Mouse (Mus musculus) kidney, embryonic 15.5 days (tissue): ENCODE measurements around the gene Apbb1ip. TPM values are rescaled to one million over a fixed set of nuclear protein-coding genes. Genes with fewer than 3 reads are reported as not detected.

Experiments
- ATAC-seq: fragments of 200-750 bp; cut with Nextera tagmentation; replicated peaks from 2 replicates; pipeline ENCODE4 v1.8.0; 2017; ENCODE audit warnings: moderate TSS enrichment; ENCODE audit not compliant: low FRiP score
- H3K27ac ChIP-seq: fragments of 300-500 bp; sonication (generic); 2 replicates; pipeline ENCODE4 v1.5.1; 2015; ENCODE audit warnings: mild to moderate bottlenecking, inconsistent platforms
- H3K27me3 ChIP-seq: fragments of 300-500 bp; sonication (generic); 2 replicates; pipeline ENCODE4 v1.6.1; 2015; ENCODE audit warnings: inconsistent platforms
- H3K36me3 ChIP-seq: fragments of 300-500 bp; sonication (generic); 2 replicates; pipeline ENCODE4 v1.6.1; 2015; ENCODE audit warnings: inconsistent platforms
- H3K4me1 ChIP-seq: fragments of 300-500 bp; sonication (generic); 2 replicates; pipeline ENCODE4 v1.6.1; 2015; ENCODE audit warnings: inconsistent platforms
- H3K4me2 ChIP-seq: fragments of 300-500 bp; sonication (generic); 2 replicates; pipeline ENCODE4 v1.6.1; 2015; ENCODE audit warnings: moderate library complexity, mild to moderate bottlenecking, inconsistent platforms
- H3K4me3 ChIP-seq: fragments of 300-500 bp; sonication (generic); replicated peaks from 2 replicates; pipeline ENCODE4 v1.5.1; 2015; ENCODE audit warnings: mild to moderate bottlenecking, inconsistent platforms
- H3K9ac ChIP-seq: fragments of 300-500 bp; sonication (generic); 2 replicates; pipeline ENCODE4 v1.6.1; 2015; ENCODE audit warnings: mild to moderate bottlenecking, inconsistent platforms
- H3K9me3 ChIP-seq: fragments of 300-500 bp; sonication (generic); replicated peaks from 2 replicates; pipeline ENCODE4 v1.6.1; 2016; ENCODE audit warnings: inconsistent platforms
- WGBS: fragments of 180-500 bp; shearing (Covaris S2); methylation state at CpG from one replicate; pipeline ENCODE4 v1.1.7; 2015; ENCODE audit warnings: mixed read lengths; 5-methylcytosine and 5-hydroxymethylcytosine counted together
- polyA plus RNA-seq: library from polyadenylated mRNA; unstranded; fragments of >200 nt; fragmentation: Nextera tagmentation; extraction: Ambion mirVana; gene quantifications from 2 replicates; pipeline ENCODE4 v1.2.1, GENCODE M21; 2015

Apbb1ip gene
- polyA plus RNA-seq = 2.4 and 2.5 TPM in 2 replicates

DNA sequence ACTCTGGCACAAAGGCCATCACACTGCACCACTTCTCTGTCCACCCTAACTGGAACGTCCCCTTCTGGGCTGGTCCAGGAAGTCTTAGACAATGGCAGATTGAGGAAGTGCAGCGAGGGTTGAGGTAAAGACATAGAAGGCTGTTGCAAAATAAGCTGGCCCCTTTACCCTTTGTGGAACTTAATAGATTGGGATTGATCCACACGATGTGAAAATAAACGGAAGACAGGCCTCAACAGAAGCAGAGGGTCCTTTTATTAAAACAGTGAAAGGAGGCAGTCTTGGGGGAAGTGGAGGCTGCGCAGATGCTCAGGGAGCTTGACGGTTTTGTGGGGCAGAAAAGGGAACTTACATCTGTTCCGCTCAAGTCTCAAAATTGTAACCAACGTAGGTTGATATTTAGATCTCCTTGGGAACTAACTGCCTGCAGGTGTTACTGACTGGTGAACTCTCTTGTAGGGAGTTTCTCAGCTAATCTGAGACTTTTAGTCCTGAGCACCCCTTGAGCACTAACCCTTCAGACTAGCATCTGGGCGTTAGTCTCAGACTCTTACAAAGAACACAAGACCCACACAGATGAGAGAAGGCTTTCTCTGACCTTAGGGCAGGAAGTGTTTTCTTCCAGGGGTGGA is at the start of gene Apbb1ip:
Gene Apbb1ip, plus strand, starts transcription at position 546 of the 632 bp plus-strand sequence.
- 0 out of 2 replicates have a peak within 1 kb of the TSS, but pooled peaks have one; percentile 7 for H3K9ac ChIP-seq
- WGBS = 26% methylated on average over 9 of the region's 9 CpGs

DNA sequence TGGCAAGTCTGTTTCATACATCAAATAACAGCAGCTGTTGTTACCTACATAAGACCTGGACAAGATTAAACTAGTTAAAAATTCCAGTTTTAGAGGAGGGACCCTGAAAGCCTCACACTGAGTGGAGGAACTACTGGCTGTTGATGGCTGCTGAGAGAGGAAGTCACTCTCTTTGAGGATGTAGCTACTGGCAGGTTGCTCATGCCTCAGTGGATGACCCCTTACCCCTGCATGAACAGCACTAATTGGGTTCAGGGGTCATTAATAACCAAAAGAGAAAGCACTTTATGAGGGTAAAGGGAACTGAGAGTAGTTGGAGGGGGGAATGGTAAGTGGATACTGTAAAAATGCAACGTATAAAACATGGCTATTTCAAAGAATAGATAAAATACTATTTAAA is 46.8 kb upstream of the Apbb1ip start:
- ATAC-seq = no peak
- H3K27ac ChIP-seq = no peak overlapping the region
- H3K9ac ChIP-seq = no peak overlapping the region
- WGBS = 71% methylated on average over 1 of the region's 1 CpGs
- no peaks in the 10 kb centered on the region for H3K4me1 ChIP-seq
- H3K4me2 ChIP-seq = no peak overlapping the region
- no peak overlapping the region for H3K4me3 ChIP-seq
- H3K9me3 ChIP-seq = no peaks in the 10 kb centered on the region
- no peaks in the 10 kb centered on the region for H3K27me3 ChIP-seq
- H3K36me3 ChIP-seq = no peaks in the 10 kb centered on the region

More for the DNA sequence above, at the start of gene Apbb1ip:
- Histone ChIP-seq H3K9me3 (no peaks in the 10 kb centered on the region), H3K27ac (no peak within 1 kb of the TSS), H3K36me3 (no peaks in the 10 kb centered on the region), H3K4me3 (peak within 1 kb of the TSS; percentile 45), H3K4me1 (peaks cover 11% of the 10 kb centered on the region), H3K4me2 (peak within 1 kb of the TSS; percentile 88), H3K27me3 (peaks cover 13% of the 10 kb centered on the region)
- ATAC-seq = peak; percentile 67

DNA sequence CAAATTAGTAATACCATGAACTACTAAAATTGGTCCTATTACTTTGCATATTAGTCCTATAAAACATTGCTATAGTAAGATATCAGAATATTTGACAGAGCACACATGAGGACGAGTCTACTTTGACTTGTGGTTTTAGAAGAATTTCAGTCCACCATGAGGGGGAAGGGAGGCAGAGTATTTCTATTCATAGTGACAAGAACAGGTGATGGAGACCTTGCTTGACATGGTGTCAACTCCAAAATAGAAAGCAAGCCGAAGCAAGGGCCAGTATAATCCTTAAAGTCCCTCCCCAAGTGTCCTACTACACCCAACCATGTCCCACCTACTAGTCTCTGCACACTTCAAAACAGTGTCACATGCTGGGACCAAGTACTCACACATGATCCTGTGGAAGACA is 37.8 kb upstream of the Apbb1ip start:
- H3K9me3 ChIP-seq = no peaks in the 10 kb centered on the region
- H3K27ac ChIP-seq = no peak overlapping the region
- H3K4me2 ChIP-seq = no peak overlapping the region
- H3K36me3 ChIP-seq = no peaks in the 10 kb centered on the region
- H3K27me3 ChIP-seq = no peaks in the 10 kb centered on the region
- H3K9ac ChIP-seq = no peak overlapping the region
- H3K4me3 ChIP-seq = no peak overlapping the region
- no peaks in the 10 kb centered on the region for H3K4me1 ChIP-seq
- no peak for ATAC-seq
- 79% methylated on average over 2 of the region's 2 CpGs for WGBS

DNA sequence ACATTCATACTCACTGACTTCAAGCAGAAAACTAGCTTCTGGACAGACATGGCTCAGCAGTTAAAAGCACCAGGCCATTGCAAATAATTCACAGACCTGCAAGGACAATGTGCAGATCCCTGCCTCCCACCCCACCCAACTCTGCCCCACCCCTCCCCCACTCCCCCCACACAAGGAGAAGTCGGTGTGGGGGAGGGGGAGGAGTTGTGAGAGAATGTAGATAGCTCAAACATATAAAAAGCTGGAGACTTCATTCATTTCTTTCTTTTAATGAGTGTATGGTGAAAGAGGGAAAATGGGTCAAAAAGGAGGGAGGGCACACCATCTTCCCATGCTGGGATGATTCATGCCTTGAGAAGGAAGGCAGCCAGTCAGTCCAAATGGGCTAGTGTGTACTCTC is 34.5 kb upstream of the Apbb1ip start:
- no peak overlapping the region for H3K9ac ChIP-seq
- no peak overlapping the region for H3K4me3 ChIP-seq
- H3K27ac ChIP-seq = no peak overlapping the region
- H3K36me3 ChIP-seq = no peaks in the 10 kb centered on the region
- WGBS = 38% methylated on average over 1 of the region's 1 CpGs
- H3K4me1 ChIP-seq = peaks cover 3% of the 10 kb centered on the region; the same call in 1 of the 2 replicates
- ATAC-seq = no peak
- H3K9me3 ChIP-seq = no peaks in the 10 kb centered on the region
- H3K4me2 ChIP-seq = no peak overlapping the region
- H3K27me3 ChIP-seq = no peaks in the 10 kb centered on the region

DNA sequence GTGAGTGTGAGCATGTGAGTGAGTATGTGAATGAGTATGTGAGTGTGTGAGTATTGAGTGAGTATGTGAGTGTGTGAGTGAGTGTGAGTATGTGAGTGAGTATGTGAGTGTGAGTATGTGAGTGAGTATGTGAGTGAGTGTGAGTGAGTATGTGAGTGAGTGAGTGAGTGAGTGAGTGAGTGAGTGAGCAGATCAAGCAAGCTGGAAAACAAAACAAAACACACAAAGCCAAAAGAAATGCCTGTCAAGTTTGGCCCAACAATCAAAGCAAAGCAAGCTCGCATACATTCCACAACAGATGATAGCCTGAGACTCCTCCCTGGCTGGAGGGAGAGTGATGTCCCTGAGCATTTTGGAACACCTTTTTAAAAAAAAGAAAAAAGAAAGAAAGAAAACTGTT is 33.5 kb upstream of the Apbb1ip start:
- ATAC-seq = no peak
- Histone ChIP-seq H3K9ac (no peak overlapping the region), H3K4me1 (peaks cover 3% of the 10 kb centered on the region; the same call in 1 of the 2 replicates), H3K27me3 (peaks cover under 1% of the 10 kb centered on the region; the same call in 1 of the 2 replicates), H3K4me2 (no peak overlapping the region), H3K9me3 (no peaks in the 10 kb centered on the region), H3K4me3 (no peak overlapping the region), H3K36me3 (no peaks in the 10 kb centered on the region), H3K27ac (no peak overlapping the region)
- WGBS = 71% methylated on average over 1 of the region's 1 CpGs

DNA sequence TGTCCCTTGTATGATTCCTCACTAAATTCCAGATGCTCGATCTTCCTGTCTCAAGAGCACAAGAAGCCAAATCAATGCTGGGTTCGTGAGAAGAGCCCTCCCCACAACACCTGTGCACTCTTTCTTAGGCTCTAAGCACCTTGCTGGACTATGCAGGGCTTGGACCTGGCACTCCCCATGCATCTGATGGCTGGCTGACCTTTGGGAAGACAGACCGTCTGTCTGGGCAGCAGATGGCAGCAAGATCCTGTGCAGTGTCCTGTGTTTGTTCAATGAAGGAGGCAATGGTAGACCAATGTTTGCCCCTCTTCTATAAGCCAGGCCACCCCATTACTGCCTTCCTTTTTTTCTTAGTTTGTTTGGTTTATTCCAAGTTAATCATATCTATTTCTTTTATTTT is 32.7 kb upstream of the Apbb1ip start:
- no peak for ATAC-seq
- Histone ChIP-seq H3K9ac (no peak overlapping the region), H3K36me3 (no peaks in the 10 kb centered on the region), H3K4me2 (no peak overlapping the region), H3K27ac (no peak overlapping the region), H3K4me1 (peaks cover 3% of the 10 kb centered on the region; the same call in 1 of the 2 replicates), H3K27me3 (peaks cover 6% of the 10 kb centered on the region), H3K4me3 (no peak overlapping the region), H3K9me3 (no peaks in the 10 kb centered on the region)
- 55% methylated on average over 3 of the region's 3 CpGs for WGBS

DNA sequence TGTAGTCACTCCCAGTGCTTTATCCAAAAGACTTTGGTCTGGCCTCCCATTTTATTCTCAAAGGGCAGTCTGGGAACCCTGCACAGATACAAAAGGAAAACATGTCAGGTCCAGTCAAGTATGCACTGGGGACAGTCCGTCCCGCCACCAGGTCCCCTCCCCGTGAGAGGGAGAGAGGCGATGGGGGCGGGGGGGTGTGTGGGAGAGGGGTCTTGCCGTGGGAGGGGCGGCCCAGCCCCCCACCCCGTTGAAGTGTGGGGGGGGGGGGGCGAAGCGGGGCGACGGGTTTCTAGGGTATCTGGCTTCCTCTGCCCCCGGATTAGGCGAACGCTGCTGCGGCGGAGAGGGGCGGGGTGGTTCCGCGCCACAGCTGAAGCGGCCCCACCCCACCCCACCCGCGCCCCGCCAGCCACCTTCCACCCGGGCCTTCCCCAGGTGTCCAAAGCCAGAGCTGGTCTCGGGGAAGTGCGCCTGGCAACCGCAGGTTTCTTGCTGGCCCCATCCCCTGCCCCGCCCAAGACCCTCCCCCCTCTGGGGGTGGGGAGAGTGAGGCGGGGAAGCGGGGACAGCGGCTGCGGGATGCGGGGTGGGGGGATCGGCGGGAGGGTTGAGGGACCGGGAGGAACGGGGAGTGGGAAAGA is 29.7 kb upstream of the Apbb1ip start:
- Histone ChIP-seq H3K9me3 (no peaks in the 10 kb centered on the region), H3K27ac (no peak overlapping the region), H3K36me3 (no peaks in the 10 kb centered on the region), H3K27me3 (peaks cover 6% of the 10 kb centered on the region), H3K9ac (no peak overlapping the region), H3K4me1 (peaks cover 3% of the 10 kb centered on the region; the same call in 1 of the 2 replicates), H3K4me3 (no peak overlapping the region), H3K4me2 (no peak overlapping the region)
- 2% methylated on average over 33 of the region's 38 CpGs for WGBS
- no peak for ATAC-seq

DNA sequence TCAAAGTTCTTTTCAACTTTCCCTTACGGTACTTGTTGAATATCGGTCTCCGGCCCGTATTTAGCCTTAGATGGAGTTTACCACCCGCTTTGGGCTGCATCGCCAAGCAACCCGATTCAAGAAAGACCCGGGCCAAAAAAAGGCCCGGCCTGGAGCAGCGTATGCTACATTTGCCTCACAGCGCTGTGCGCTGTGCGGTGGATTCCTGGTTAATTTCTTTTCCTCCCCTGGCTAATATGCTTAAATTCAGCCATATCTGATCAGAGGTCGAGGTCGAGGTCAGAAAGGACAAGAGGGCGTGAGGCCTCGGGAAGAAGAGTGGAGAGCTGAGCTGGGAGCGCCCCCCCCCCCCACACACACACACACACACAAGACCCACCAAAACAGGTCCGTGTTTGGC is 29.0 kb upstream of the Apbb1ip start:
- 3% methylated on average over 19 of the region's 19 CpGs for WGBS
- no peak overlapping the region for H3K9ac ChIP-seq
- no peak for ATAC-seq
- no peak overlapping the region for H3K4me3 ChIP-seq
- H3K27me3 ChIP-seq = peaks cover 6% of the 10 kb centered on the region
- peaks cover 3% of the 10 kb centered on the region; the same call in 1 of the 2 replicates for H3K4me1 ChIP-seq
- no peak overlapping the region for H3K4me2 ChIP-seq
- no peak overlapping the region for H3K27ac ChIP-seq
- no peaks in the 10 kb centered on the region for H3K36me3 ChIP-seq
- no peaks in the 10 kb centered on the region for H3K9me3 ChIP-seq

DNA sequence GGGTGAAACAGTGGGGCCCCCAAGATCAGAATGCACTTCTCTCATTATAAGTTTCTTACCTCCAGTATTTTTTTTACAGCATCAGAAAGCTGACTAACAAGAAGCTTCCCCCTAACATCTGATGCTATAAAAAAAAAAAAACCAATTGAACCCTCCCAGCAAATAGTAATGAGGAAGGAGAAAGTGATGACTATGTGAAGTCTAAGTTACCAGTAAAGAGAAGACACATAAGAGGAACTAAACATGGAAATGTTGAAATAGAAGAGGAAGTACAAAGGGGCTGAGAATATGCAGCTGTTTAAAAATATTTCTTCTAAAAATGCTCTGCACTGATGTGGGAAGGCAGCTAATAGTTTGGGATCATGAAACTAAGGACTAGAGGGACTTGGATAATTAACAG is 27.1 kb upstream of the Apbb1ip start:
- no peak for ATAC-seq
- H3K4me2 ChIP-seq = no peak overlapping the region
- no peaks in the 10 kb centered on the region for H3K36me3 ChIP-seq
- H3K9ac ChIP-seq = no peak overlapping the region
- no peak overlapping the region for H3K4me3 ChIP-seq
- no peaks in the 10 kb centered on the region for H3K9me3 ChIP-seq
- H3K27ac ChIP-seq = no peak overlapping the region
- peaks cover 3% of the 10 kb centered on the region; the same call in 1 of the 2 replicates for H3K4me1 ChIP-seq
- peaks cover 6% of the 10 kb centered on the region for H3K27me3 ChIP-seq

DNA sequence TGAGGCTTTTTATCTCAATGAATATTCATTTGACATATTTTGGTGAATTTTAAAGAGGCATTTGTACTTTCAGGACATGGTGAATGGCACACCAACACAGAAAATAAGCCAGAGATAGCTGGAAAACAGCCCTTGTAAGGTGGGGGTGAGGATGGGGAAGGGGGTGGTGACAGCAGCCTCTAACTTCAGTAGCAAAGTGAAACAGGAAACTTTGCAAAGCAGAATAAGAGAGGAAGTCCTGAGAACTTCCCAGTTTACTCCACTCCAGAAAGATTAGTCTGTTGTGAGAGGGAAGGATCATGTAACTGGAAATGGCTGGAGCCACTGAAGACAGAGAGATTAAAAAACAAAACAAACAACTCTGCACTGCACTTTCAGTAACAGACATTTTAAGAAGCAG is 26.0 kb upstream of the Apbb1ip start:
- Histone ChIP-seq H3K9ac (no peak overlapping the region), H3K4me1 (peaks cover 3% of the 10 kb centered on the region; the same call in 1 of the 2 replicates), H3K9me3 (no peaks in the 10 kb centered on the region), H3K27ac (no peak overlapping the region), H3K4me3 (no peak overlapping the region), H3K36me3 (no peaks in the 10 kb centered on the region), H3K27me3 (peaks cover 6% of the 10 kb centered on the region), H3K4me2 (no peak overlapping the region)
- ATAC-seq = no peak

DNA sequence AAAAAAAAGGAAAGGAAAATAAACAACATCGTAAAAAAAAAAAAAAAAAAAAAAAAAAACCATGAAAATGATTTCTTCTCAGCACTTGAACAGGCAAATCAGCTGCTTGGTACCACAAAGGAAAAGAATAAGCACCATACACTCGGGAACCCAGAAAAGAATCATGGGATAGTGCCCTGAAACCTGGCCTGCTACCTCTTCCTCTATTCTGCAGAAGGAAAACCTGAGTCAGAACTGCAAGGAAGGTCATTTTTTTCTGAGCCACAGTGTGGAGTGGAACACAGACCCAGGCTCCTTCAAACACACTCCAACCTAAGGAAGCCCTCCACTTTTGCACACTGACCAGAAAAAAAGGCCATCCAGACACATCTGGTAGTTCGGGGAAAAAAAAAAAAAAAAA is 24.1 kb upstream of the Apbb1ip start:
- Histone ChIP-seq H3K4me2 (no peak overlapping the region), H3K4me3 (no peak overlapping the region), H3K9ac (no peak overlapping the region), H3K27me3 (peaks cover 6% of the 10 kb centered on the region), H3K36me3 (no peaks in the 10 kb centered on the region), H3K27ac (no peak overlapping the region), H3K9me3 (no peaks in the 10 kb centered on the region), H3K4me1 (no peaks in the 10 kb centered on the region)
- ATAC-seq = no peak
- 85% methylated on average over 3 of the region's 3 CpGs for WGBS

DNA sequence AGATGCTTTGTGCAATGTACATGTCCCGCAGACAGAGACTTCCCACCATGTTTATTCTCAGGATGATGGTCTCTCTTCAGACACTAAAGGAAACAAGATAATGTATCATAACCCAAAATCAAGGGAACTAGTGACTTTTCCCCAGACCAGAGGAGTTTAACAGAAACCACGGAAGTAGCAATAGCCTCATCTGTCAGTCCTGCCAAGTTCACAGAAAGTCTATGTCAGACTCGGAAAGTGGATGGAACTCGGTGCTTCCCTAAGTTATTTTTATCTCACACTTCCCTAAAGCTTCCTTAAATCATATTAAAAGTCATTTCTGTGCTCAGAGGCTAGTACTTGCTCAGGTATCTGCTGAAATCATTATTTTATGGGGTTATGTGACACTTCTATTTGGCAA is 21.4 kb upstream of the Apbb1ip start:
- Histone ChIP-seq H3K27me3 (no peaks in the 10 kb centered on the region), H3K4me1 (no peaks in the 10 kb centered on the region), H3K9ac (no peak overlapping the region), H3K9me3 (no peaks in the 10 kb centered on the region), H3K4me3 (no peak overlapping the region), H3K27ac (no peak overlapping the region), H3K4me2 (no peak overlapping the region), H3K36me3 (no peaks in the 10 kb centered on the region)
- 72% methylated on average over 4 of the region's 4 CpGs for WGBS
- no peak for ATAC-seq
